Mouse (Mus musculus) layer of hippocampus, adult 8-10 months (tissue): ENCODE measurements at regions not wholly inside any gene's neighbourhood (a gene's known extent, or its start where the extent isn't known, plus 50 kb on each side); places are given as distances from the start of the nearest gene placed in this dataset.

Experiments used
- DNase-seq, 2 experiments: peaks; one replicate each; pipeline ENCODE4 v3.0.0; 2022; ENCODE audit warnings: low spot score in 2 of 2

GRCm38 (mm10) chr2:79547284-79547683, 87.9 kb upstream of the Itprid2 start:
- no peak for DNase-seq

DNA sequence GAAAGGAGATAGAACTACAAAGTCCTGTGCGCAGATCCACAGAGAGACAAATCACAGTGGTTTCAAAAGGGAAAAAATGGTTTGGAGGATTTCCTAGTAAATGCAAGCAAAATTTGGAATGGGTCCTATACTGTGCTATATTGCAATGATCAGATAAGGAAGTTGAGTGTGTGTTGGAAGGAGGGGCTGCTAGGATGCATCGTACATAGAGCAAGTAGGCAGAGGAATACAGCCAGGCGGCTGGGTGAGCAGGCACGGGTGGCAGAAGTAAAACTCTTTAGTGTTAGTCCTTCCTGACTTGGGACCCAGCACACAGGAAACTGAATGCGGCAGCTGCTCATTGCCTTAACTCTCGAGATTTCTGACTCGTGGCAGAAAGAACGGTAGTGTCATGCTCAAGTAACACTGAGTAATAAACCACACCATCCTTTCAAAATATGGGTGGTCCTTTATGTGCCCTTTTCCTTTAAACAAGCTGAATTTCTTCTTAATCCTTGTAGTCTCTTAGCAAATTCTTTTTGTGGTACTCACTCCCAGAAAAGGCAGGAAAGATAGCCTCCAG, 87.0 kb upstream of the Itprid2 start:
- no peak for DNase-seq

DNA sequence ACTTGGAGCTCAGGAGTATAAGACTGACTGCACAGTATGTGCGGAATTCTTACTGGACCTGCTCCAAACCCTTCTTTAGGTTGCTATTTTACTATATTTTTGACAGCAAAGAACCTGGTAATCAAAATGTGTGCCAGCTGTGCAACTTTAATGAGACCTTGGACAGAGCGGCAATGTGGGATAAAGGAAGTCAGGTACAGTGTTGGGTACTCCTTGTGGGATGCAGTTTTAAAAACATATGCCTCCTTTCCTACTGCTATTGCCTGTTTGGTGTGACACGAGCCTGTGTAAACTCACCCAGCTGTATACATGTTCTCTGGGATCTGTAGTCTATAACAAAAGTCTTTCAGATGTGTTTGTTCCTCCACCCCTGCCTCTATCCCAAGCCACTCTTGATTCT, 85.4 kb upstream of the Itprid2 start:
- DNase-seq = no peak

- no peak for DNase-seq
These were observed 84.7 kb upstream of the Itprid2 start for GRCm38 (mm10) chr2:79550432-79550831.

DNA sequence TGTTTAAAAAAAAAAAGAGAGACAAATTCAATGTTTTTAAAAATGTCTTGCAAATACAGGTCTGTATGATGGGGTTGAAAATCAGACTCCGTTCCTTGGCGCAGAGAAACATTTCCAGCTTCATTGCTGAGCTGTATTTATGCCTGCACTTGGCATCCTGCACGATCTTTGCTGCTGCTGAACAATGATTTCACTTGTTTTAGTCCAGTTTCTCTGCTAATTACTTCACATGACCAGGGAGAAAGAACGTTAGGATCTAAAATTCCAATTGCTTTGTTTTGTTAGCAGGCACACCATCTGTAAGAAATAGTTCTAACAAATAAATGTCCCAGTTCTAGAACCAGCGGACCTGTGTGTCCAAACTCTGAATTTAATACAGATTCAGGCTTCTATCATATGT, 82.7 kb upstream of the Itprid2 start:
- peak in 1 of 2 experiments; percentile 30 for DNase-seq

- no peak for DNase-seq
These were observed 79.8 kb upstream of the Itprid2 start for GRCm38 (mm10) chr2:79555395-79555794.

DNA sequence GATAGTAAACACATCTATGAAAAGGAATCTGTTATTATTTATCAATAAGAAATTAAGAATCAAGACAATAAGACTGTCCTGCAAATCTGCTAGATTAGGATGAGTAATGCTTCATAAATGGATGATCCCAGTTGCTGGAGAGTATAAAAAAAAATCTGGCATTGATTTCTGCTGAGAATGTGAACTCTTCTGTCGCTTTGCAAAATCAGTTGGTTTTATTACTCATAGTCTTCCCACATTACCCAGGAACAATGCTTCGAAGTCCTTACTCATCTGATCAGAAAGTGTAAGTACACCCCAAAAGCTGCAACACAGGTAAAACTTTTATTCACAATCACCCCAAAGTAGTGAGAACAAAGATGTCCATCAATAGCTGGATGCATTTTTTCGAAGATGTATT, 77.8 kb upstream of the Itprid2 start:
- DNase-seq = no peak

GRCm38 (mm10) chr2:79566280-79566933, 68.7 kb upstream of the Itprid2 start:
- no peak for DNase-seq

DNA sequence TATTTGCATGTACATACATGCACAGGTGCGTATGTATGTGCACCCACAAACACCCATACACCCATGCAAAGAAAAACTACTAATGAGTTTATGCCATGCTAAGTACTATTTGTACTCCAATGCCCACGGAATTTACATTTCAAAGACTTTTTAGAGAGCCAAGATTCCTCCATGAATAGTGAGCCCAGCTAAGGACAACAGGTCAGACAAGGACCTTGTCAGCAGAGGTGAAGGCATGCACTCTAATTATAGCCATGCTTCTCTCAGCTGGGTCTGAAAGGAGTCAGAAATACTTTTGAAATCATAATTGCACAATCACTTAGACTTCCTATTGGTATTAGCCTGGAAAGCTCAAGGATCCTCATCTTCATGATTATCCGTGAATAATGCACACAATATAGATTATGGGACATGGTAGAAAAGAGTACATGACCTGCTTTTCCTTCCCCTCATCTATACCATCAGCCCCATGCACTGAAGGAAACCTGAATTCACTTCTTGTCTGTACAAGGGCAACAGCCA, 67.7 kb upstream of the Itprid2 start:
- no peak for DNase-seq

DNA sequence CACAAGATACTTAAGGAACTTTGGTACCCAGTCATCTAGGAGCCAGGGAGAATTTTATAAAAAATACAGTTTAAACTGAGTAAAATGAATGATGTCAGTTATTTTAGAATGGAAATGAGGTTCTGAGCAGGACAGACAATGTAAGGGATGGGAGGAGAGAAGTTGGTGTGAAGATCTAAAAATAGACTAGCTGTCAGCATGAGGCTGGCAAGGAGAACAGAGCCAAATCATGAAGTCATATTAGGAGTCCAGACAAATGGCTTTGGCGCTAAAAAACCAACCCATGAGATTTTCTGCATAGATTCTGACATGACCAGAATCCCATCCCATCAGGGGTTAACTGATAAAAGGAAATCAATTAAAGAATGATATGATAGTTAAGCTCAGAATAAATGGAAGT, 65.5 kb upstream of the Itprid2 start:
- no peak for DNase-seq

DNA sequence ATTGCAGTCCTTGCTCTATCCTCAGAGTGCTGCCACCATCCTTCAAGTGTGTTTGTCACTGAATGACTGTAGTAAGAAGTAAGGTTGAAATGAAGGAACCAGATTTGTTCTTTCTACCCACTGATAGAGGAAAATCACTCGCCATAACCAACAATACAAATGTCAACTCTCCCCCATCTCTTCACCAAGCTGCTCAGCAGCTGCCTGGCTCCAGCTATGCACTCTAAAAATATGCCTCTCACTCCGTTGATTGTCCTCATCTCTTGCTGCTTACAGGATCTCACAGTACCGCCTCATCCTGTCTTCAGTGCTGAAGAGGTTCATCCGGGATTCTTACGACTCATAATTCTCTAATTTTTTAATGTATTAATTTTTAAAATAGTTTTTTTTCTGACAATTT, 63.2 kb upstream of the Itprid2 start:
- no peak for DNase-seq

- no peak for DNase-seq
These were observed 60.1 kb upstream of the Itprid2 start for GRCm38 (mm10) chr2:79575074-79575473.

- no peak for DNase-seq
These were observed 50.0 kb upstream of the Itprid2 start for GRCm38 (mm10) chr2:79585022-79585774.
